Mouse (Mus musculus): ENCODE data around the gene Dusp18. TPM values are rescaled to one million over a fixed set of nuclear protein-coding genes. Genes with fewer than 3 reads are reported as not detected.
A peak's percentile ranks its signal among the peaks of the same experiment; 100 is the strongest.

Gene Dusp18
- total and polyA plus RNA-seq, 3 experiments: 0.81 to 2.2 TPM; not detected in 1

DNA sequence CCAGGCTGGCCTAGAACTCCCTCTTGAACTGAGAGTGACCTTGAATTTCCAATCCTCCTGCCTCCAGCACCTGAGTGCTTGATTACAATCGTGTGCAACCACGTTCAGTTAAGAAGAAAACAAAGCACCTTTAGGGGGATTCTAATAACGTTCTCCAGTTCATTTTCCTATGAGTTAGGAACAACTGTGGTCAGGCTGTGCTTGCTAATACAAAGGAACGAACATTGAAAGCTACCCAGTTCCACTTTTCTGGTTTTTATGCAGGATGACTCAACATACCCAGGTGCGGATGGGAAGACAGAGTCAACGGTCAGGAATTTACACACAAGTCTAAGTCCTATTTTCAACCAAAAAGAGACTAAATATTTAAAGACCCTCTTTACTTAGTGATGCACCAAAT lies 1.1 kb upstream of the Dusp18 start:
- Histone ChIP-seq H3K4me1 (ENCODE audit: control insufficient read depth in 1 of 2, insufficient read depth in 2 of 2, low read length in 2 of 2) (peaks cover 0 to 4% of the 10 kb centered on the region in 2 experiments; a peak in 2 of 4 replicates), H3K9me3 (replicated peaks; ENCODE audit: insufficient read depth, low read length) (no peaks in the 10 kb centered on the region), H3K9ac (ENCODE audit: control insufficient read depth, low read depth, low read length, poor library complexity, severe bottlenecking) (no peak overlapping the region), H3K79me2 (ENCODE audit: control insufficient read depth, insufficient read depth, low read length, poor library complexity) (no peaks in the 10 kb centered on the region), H3K4me3 (ENCODE audit: control insufficient read depth in 1 of 2, insufficient read depth in 1 of 2, low read depth in 2 of 2, low read length in 2 of 2) (no peak overlapping the region), H3K36me3 (ENCODE audit: control insufficient read depth in 1 of 2, insufficient read depth in 2 of 2, low read length in 2 of 2) (no peaks in the 10 kb centered on the region), H3K27me3 (ENCODE audit: control insufficient read depth in 1 of 2, insufficient read depth in 2 of 2, low read length in 2 of 2) (peaks cover 0 to 3% of the 10 kb centered on the region in 2 experiments; a peak in 1 of 4 replicates), H3K27ac (ENCODE audit: control insufficient read depth, low read depth, low read length) (no peak overlapping the region)
- no peak for TF ChIP-seq USF2 (IDR thresholded peaks at IDR 0.05; ENCODE audit: borderline replicate concordance in 1 of 2, insufficient read depth in 1 of 2, low read depth in 1 of 2, low read length in 2 of 2)
- TF ChIP-seq NELFE (IDR thresholded peaks at IDR 0.05; ENCODE audit: low read depth, low read length): no peak
- no peak for TF ChIP-seq ZC3H11A (IDR thresholded peaks at IDR 0.05; ENCODE audit: low read depth, low read length)
- no peak for TF ChIP-seq POLR2AphosphoS2 (IDR thresholded peaks at IDR 0.05; ENCODE audit: low read length)
- TF ChIP-seq USF1 (IDR thresholded peaks at IDR 0.05; ENCODE audit: low read depth, low read length): no peak
- TF ChIP-seq MAFK (IDR thresholded peaks at IDR 0.05; ENCODE audit: borderline replicate concordance, low read depth, low read length): no peak
- no peak for TF ChIP-seq TBP (IDR thresholded peaks at IDR 0.05; ENCODE audit: low read depth, low read length)
- no peak for TF ChIP-seq TCF12 (IDR thresholded peaks at IDR 0.05; ENCODE audit: low read depth, low read length)
- TF ChIP-seq CHD2 (IDR thresholded peaks at IDR 0.05; ENCODE audit: low read length): no peak
- no peak for TF ChIP-seq UBTF (IDR thresholded peaks at IDR 0.05; ENCODE audit: borderline replicate concordance, insufficient read depth, low read depth, low read length)
- TF ChIP-seq ZNF384 (IDR thresholded peaks at IDR 0.05; ENCODE audit: low read depth, low read length): no peak
- DNase-seq (ENCODE audit: low read depth, low spot score): no peak

DNA sequence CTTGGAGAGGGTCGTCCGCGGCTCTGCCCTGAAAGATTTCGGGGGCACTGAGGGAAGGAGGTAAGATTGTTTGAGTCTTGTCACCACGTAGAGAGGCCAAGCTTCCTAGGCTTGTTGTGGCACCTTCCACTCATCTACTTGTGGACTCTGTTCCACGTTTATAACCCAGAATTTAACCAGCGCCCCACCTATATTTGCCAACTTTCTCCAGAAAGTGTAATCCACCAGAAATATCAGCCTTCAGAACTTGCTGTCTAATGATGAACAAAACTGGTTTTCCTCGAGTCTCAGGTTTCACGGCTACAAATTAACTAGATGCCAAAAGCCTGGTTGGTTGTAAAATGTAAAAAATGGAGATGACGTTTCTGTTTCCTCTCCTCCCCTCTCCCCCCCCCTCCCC lies 418 bp downstream of the Dusp18 start:
- Histone ChIP-seq H3K4me3 (ENCODE audit: control insufficient read depth in 1 of 2, insufficient read depth in 1 of 2, low read depth in 2 of 2, low read length in 2 of 2) (peak overlapping the region; percentile 45 to 66), H3K27me3 (ENCODE audit: control insufficient read depth in 1 of 2, insufficient read depth in 2 of 2, low read length in 2 of 2) (peaks cover 0 to 2% of the 10 kb centered on the region in 2 experiments; a peak in 1 of 4 replicates), H3K4me1 (ENCODE audit: control insufficient read depth in 1 of 2, insufficient read depth in 2 of 2, low read length in 2 of 2) (peaks cover 0 to 4% of the 10 kb centered on the region in 2 experiments; a peak in 2 of 4 replicates), H3K79me2 (ENCODE audit: control insufficient read depth, insufficient read depth, low read length, poor library complexity) (no peaks in the 10 kb centered on the region), H3K9ac (ENCODE audit: control insufficient read depth, low read depth, low read length, poor library complexity, severe bottlenecking) (peak overlapping the region; percentile 64), H3K27ac (ENCODE audit: control insufficient read depth, low read depth, low read length) (peak overlapping the region; percentile 45), H3K36me3 (ENCODE audit: control insufficient read depth in 1 of 2, insufficient read depth in 2 of 2, low read length in 2 of 2) (no peaks in the 10 kb centered on the region), H3K9me3 (replicated peaks; ENCODE audit: insufficient read depth, low read length) (no peaks in the 10 kb centered on the region)
- peak; percentile 56 for DNase-seq (ENCODE audit: low read depth, low spot score)
- TF ChIP-seq SIN3A (IDR thresholded peaks at IDR 0.05; ENCODE audit: low read length) (no peak), HCFC1 (IDR thresholded peaks at IDR 0.05; ENCODE audit: low read depth, low read length) (0 out of 2 replicates have a peak, but pooled peaks have one; percentile 9)

DNA sequence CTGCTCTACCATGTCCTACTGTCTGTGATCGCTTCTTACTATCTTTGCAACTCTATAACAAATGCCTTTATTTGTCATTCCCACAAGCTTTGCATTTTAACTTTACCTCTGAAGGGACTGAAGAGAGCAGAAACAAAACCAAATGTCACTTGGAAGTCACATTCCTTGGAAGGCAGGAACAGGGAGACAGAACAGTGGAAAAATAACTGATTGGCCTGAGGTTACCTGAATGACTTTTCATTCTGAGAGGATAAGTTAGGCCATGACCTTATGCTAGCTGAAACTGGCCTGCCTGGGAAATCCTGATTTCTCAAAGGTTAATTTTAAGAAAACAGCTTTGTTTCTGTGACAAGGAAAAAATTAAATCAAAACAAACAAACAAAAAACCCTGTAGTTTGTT lies 893 bp downstream of the Dusp18 start:
- Histone ChIP-seq H3K9me3 (replicated peaks; ENCODE audit: insufficient read depth, low read length) (no peaks in the 10 kb centered on the region), H3K4me3 (ENCODE audit: control insufficient read depth in 1 of 2, insufficient read depth in 1 of 2, low read depth in 2 of 2, low read length in 2 of 2) (no peak overlapping the region), H3K36me3 (ENCODE audit: control insufficient read depth in 1 of 2, insufficient read depth in 2 of 2, low read length in 2 of 2) (no peaks in the 10 kb centered on the region), H3K27me3 (ENCODE audit: control insufficient read depth in 1 of 2, insufficient read depth in 2 of 2, low read length in 2 of 2) (peaks cover 0 to 2% of the 10 kb centered on the region in 2 experiments; a peak in 1 of 4 replicates), H3K4me1 (ENCODE audit: control insufficient read depth in 1 of 2, insufficient read depth in 2 of 2, low read length in 2 of 2) (peaks cover 0 to 4% of the 10 kb centered on the region in 2 experiments; a peak in 2 of 4 replicates), H3K79me2 (ENCODE audit: control insufficient read depth, insufficient read depth, low read length, poor library complexity) (no peaks in the 10 kb centered on the region), H3K9ac (ENCODE audit: control insufficient read depth, low read depth, low read length, poor library complexity, severe bottlenecking) (no peak overlapping the region), H3K27ac (ENCODE audit: control insufficient read depth, low read depth, low read length) (no peak overlapping the region)
- TF ChIP-seq CHD2 (IDR thresholded peaks at IDR 0.05; ENCODE audit: low read length) (no peak), ELF1 (IDR thresholded peaks at IDR 0.05; ENCODE audit: low read depth, low read length) (no peak), RCOR1 (IDR thresholded peaks at IDR 0.05; ENCODE audit: low read depth, low read length) (no peak)
- no peak for DNase-seq (ENCODE audit: low read depth, low spot score)

Measured in MEL (cell line).